Mouse (Mus musculus) forebrain, embryonic 13.5 days (tissue): ENCODE results near the gene Fam163a. TPM values are rescaled to one million over a fixed set of nuclear protein-coding genes. Genes with fewer than 3 reads are reported as not detected.
"Not testable (repeated sequence)": the region's sequence is repeated elsewhere in the genome, so short reads cannot be mapped to it uniquely, and the experiment has no call there.

Experiments
- ATAC-seq: fragments of 200-750 bp; cut with Nextera tagmentation; 2 replicates; pipeline ENCODE4 v1.8.0; 2017
- H3K27ac ChIP-seq: fragments of 300-500 bp; sonication (generic); 2 replicates; pipeline ENCODE4 v1.5.1; 2015; ENCODE audit warnings: inconsistent platforms, mild to moderate bottlenecking, moderate library complexity
- H3K27me3 ChIP-seq: fragments of 300-500 bp; sonication (generic); 2 replicates; pipeline ENCODE4 v1.6.1; 2015; ENCODE audit warnings: mild to moderate bottlenecking, inconsistent platforms
- H3K36me3 ChIP-seq: fragments of 300-500 bp; sonication (generic); 2 replicates; pipeline ENCODE4 v1.6.1; 2015; ENCODE audit warnings: mild to moderate bottlenecking, inconsistent platforms; ENCODE audit not compliant: poor library complexity, severe bottlenecking
- H3K4me1 ChIP-seq: fragments of 300-500 bp; sonication (generic); 2 replicates; pipeline ENCODE4 v1.6.1; 2015; ENCODE audit warnings: inconsistent platforms
- H3K4me2 ChIP-seq: fragments of 300-500 bp; sonication (generic); 2 replicates; pipeline ENCODE4 v1.6.1; 2015; ENCODE audit warnings: inconsistent platforms, mild to moderate bottlenecking, moderate library complexity
- H3K4me3 ChIP-seq: fragments of 300-500 bp; sonication (generic); 2 replicates; pipeline ENCODE4 v1.5.1; 2015; ENCODE audit warnings: mild to moderate bottlenecking, inconsistent platforms
- H3K9ac ChIP-seq: fragments of 300-500 bp; sonication (generic); 2 replicates; pipeline ENCODE4 v1.6.1; 2015; ENCODE audit warnings: mild to moderate bottlenecking, inconsistent platforms
- H3K9me3 ChIP-seq: fragments of 300-500 bp; sonication (generic); replicated peaks from 2 replicates; pipeline ENCODE4 v1.6.1; 2016; ENCODE audit warnings: inconsistent platforms
- WGBS: fragments of 180-500 bp; shearing (Covaris S2); methylation state at CpG from one replicate; pipeline ENCODE4 v1.1.7; 2015; 5-methylcytosine and 5-hydroxymethylcytosine counted together
- polyA plus RNA-seq: library from polyadenylated mRNA; unstranded; fragments of >200 nt; fragmentation: Nextera tagmentation; extraction: Ambion mirVana; gene quantifications from 2 replicates; pipeline ENCODE4 v1.2.1, GENCODE M21; 2015

Fam163a gene
- polyA plus RNA-seq, 1 experiment from 2014 or later, result 2.1 TPM

- H3K27ac ChIP-seq, result not testable (repeated sequence)
Observed at GRCm38 (mm10) chr1:156039989-156040388, 164.8 kb downstream of the Fam163a start.

GRCm38 (mm10) chr1:156037144-156037583 lies 167.7 kb downstream of the Fam163a start:
- Histone ChIP-seq H3K9ac (no peak overlapping the region), H3K36me3 (peaks cover 16% of the 10 kb centered on the region), H3K4me1 (peaks cover 30% of the 10 kb centered on the region), H3K4me2 (peak overlapping the region; percentile 24; the same call in 1 of the 2 replicates), H3K4me3 (no peak overlapping the region), H3K27me3 (no peaks in the 10 kb centered on the region), H3K9me3 (no peaks in the 10 kb centered on the region), H3K27ac (no peak overlapping the region)
- no peak for ATAC-seq
- WGBS, result 69% methylated on average over 5 of the region's 5 CpGs

More at GRCm38 (mm10) chr1:156039989-156040388, 164.8 kb downstream of the Fam163a start:
- not testable (repeated sequence) for H3K4me2 ChIP-seq, H3K9ac ChIP-seq, H3K9me3 ChIP-seq, ATAC-seq, H3K36me3 ChIP-seq, H3K27me3 ChIP-seq, H3K4me3 ChIP-seq
- peaks cover 39% of the 10 kb centered on the region for H3K4me1 ChIP-seq
- 72% methylated on average over 7 of the region's 7 CpGs for WGBS

GRCm38 (mm10) chr1:156035930-156036737 lies 168.7 kb downstream of the Fam163a start, which contains the start of gene Tor1aip1:
Gene Tor1aip1 (minus strand): TSS chr1:156036480.
- ATAC-seq, result peak; percentile 96

GRCm38 (mm10) chr1:156035269-156035929 lies 169.4 kb downstream of the Fam163a start, which contains the start of gene Tor1aip2:
Gene Tor1aip2 (plus strand): TSS chr1:156035403.
- Histone ChIP-seq H3K4me2 (peak within 1 kb of the TSS; percentile 74), H3K27me3 (no peaks in the 10 kb centered on the region), H3K27ac (peak within 1 kb of the TSS; percentile 99), H3K9ac (peak within 1 kb of the TSS; percentile 92), H3K4me1 (peaks cover 21% of the 10 kb centered on the region), H3K9me3 (no peaks in the 10 kb centered on the region), H3K36me3 (peaks cover 31% of the 10 kb centered on the region), H3K4me3 (peak within 1 kb of the TSS; percentile 72)
- under 1% methylated on average over 59 of the region's 59 CpGs for WGBS
- peak; percentile 80 for ATAC-seq

More at GRCm38 (mm10) chr1:156035930-156036737, 168.7 kb downstream of the Fam163a start, which contains the start of gene Tor1aip1:
- Histone ChIP-seq H3K27ac (peak within 1 kb of the TSS; percentile 99), H3K4me1 (peaks cover 21% of the 10 kb centered on the region), H3K4me2 (peak within 1 kb of the TSS; percentile 74), H3K4me3 (peak within 1 kb of the TSS; percentile 72), H3K9me3 (no peaks in the 10 kb centered on the region), H3K9ac (peak within 1 kb of the TSS; percentile 92), H3K36me3 (peaks cover 24% of the 10 kb centered on the region), H3K27me3 (no peaks in the 10 kb centered on the region)
- WGBS, result under 1% methylated on average over 59 of the region's 59 CpGs

GRCm38 (mm10) chr1:156034661-156035060 lies 170.2 kb downstream of the Fam163a start:
- H3K27me3 ChIP-seq, result no peaks in the 10 kb centered on the region
- peaks cover 37% of the 10 kb centered on the region for H3K36me3 ChIP-seq
- WGBS, result 19% methylated on average over 1 of the region's 1 CpGs
- peak overlapping the region; percentile 74 for H3K4me2 ChIP-seq
- H3K4me3 ChIP-seq, result peak overlapping the region; percentile 72
- H3K27ac ChIP-seq, result no peak overlapping the region
- no peaks in the 10 kb centered on the region for H3K9me3 ChIP-seq
- ATAC-seq, result no peak
- H3K4me1 ChIP-seq, result peaks cover 21% of the 10 kb centered on the region
- H3K9ac ChIP-seq, result peak overlapping the region; percentile 92

- WGBS, result 98% methylated on average over 7 of the region's 7 CpGs
- peaks cover 44% of the 10 kb centered on the region for H3K36me3 ChIP-seq
- no peaks in the 10 kb centered on the region for H3K9me3 ChIP-seq
- ATAC-seq, result no peak
- peaks cover 21% of the 10 kb centered on the region for H3K4me1 ChIP-seq
- no peak overlapping the region for H3K9ac ChIP-seq
- no peaks in the 10 kb centered on the region for H3K27me3 ChIP-seq
- H3K4me3 ChIP-seq, result no peak overlapping the region
- no peak overlapping the region for H3K4me2 ChIP-seq
- H3K27ac ChIP-seq, result no peak overlapping the region
Observed at GRCm38 (mm10) chr1:156033921-156034320, 170.9 kb downstream of the Fam163a start.

GRCm38 (mm10) chr1:156028340-156028975 lies 176.4 kb downstream of the Fam163a start:
- peaks cover 64% of the 10 kb centered on the region for H3K36me3 ChIP-seq
- H3K4me1 ChIP-seq, result no peaks in the 10 kb centered on the region
- ATAC-seq, result no peak
- no peak overlapping the region for H3K4me3 ChIP-seq
- no peaks in the 10 kb centered on the region for H3K9me3 ChIP-seq
- no peak overlapping the region for H3K4me2 ChIP-seq
- H3K9ac ChIP-seq, result no peak overlapping the region
- no peaks in the 10 kb centered on the region for H3K27me3 ChIP-seq
- H3K27ac ChIP-seq, result no peak overlapping the region
- 92% methylated on average over 4 of the region's 4 CpGs for WGBS

GRCm38 (mm10) chr1:156027849-156028248 lies 177.0 kb downstream of the Fam163a start:
- Histone ChIP-seq H3K36me3 (peaks cover 58% of the 10 kb centered on the region), H3K9me3 (no peaks in the 10 kb centered on the region), H3K4me1 (no peaks in the 10 kb centered on the region), H3K4me3 (no peak overlapping the region), H3K9ac (no peak overlapping the region), H3K27me3 (no peaks in the 10 kb centered on the region), H3K27ac (no peak overlapping the region), H3K4me2 (no peak overlapping the region)
- 89% methylated on average over 3 of the region's 3 CpGs for WGBS
- no peak for ATAC-seq

Other genes with a start within 250 kb of the Fam163a start
- gene Cep350, start 231.8 kb downstream of the Fam163a start, polyA plus RNA-seq, result 11.5 and 11.6 TPM in 2 replicates
- 79.6 and 83.9 TPM in 2 replicates for gene Tor1aip2, start 169.6 kb downstream of the Fam163a start, polyA plus RNA-seq
- gene Tor1aip1, start 168.5 kb downstream of the Fam163a start, polyA plus RNA-seq, result 34.7 and 37.1 TPM in 2 replicates
- gene Tdrd5, start 98.6 kb upstream of the Fam163a start, polyA plus RNA-seq, result 0.08 and 0.31 TPM in 2 replicates
- 0.09 TPM in 1 of 2 replicates, not detected in the other for gene Nphs2, start 105.7 kb upstream of the Fam163a start, polyA plus RNA-seq
- 685 and 744 TPM in 2 replicates for gene Gm2000, start 161.0 kb upstream of the Fam163a start, polyA plus RNA-seq
- 0.30 and 0.33 TPM in 2 replicates for gene Axdnd1, start 216.1 kb upstream of the Fam163a start, polyA plus RNA-seq